Mouse (Mus musculus) midbrain, embryonic 12.5 days (tissue): Measurements from ENCODE around the gene Baz2b. TPM values are rescaled to one million over a fixed set of nuclear protein-coding genes. Genes with fewer than 3 reads are reported as not detected.

Experiments
- ATAC-seq: fragments of 200-750 bp; cut with Nextera tagmentation; 2 replicates; pipeline ENCODE4 v1.8.0; 2017; ENCODE audit warnings: low read depth, moderate TSS enrichment, moderate library complexity; ENCODE audit not compliant: low FRiP score
- H3K27ac ChIP-seq: fragments of 300-500 bp; sonication (generic); replicated peaks from 2 replicates; pipeline ENCODE4 v1.5.1; 2016; ENCODE audit warnings: mild to moderate bottlenecking
- H3K27me3 ChIP-seq: fragments of 300-500 bp; sonication (generic); 2 replicates; pipeline ENCODE4 v1.6.1; 2016; ENCODE audit warnings: mild to moderate bottlenecking
- H3K36me3 ChIP-seq: fragments of 300-500 bp; sonication (generic); 2 replicates; pipeline ENCODE4 v1.6.1; 2016
- H3K4me1 ChIP-seq: fragments of 300-500 bp; sonication (generic); 2 replicates; pipeline ENCODE4 v1.6.1; 2016
- H3K4me2 ChIP-seq: fragments of 300-500 bp; sonication (generic); replicated peaks from 2 replicates; pipeline ENCODE4 v1.6.1; 2016; ENCODE audit warnings: mild to moderate bottlenecking, moderate library complexity
- H3K4me3 ChIP-seq: fragments of 300-500 bp; sonication (generic); 2 replicates; pipeline ENCODE4 v1.5.1; 2016; ENCODE audit warnings: mild to moderate bottlenecking
- H3K9ac ChIP-seq: fragments of 300-500 bp; sonication (generic); replicated peaks from 2 replicates; pipeline ENCODE4 v1.6.1; 2016; ENCODE audit warnings: mild to moderate bottlenecking, moderate library complexity
- H3K9me3 ChIP-seq: fragments of 300-500 bp; sonication (generic); 2 replicates; pipeline ENCODE4 v1.6.1; 2016; ENCODE audit warnings: mild to moderate bottlenecking
- WGBS: fragments of 180-500 bp; shearing (Covaris S2); methylation state at CpG from one replicate; pipeline ENCODE4 v1.1.7; 2016; 5-methylcytosine and 5-hydroxymethylcytosine counted together
- polyA plus RNA-seq: library from polyadenylated mRNA; unstranded; fragments of >200 nt; fragmentation: Nextera tagmentation; extraction: Ambion mirVana; gene quantifications from 2 replicates; pipeline ENCODE4 v1.2.1, GENCODE M21; 2016

Baz2b gene
- polyA plus RNA-seq, 1 experiment from 2014 or later, result 86.9 TPM

DNA sequence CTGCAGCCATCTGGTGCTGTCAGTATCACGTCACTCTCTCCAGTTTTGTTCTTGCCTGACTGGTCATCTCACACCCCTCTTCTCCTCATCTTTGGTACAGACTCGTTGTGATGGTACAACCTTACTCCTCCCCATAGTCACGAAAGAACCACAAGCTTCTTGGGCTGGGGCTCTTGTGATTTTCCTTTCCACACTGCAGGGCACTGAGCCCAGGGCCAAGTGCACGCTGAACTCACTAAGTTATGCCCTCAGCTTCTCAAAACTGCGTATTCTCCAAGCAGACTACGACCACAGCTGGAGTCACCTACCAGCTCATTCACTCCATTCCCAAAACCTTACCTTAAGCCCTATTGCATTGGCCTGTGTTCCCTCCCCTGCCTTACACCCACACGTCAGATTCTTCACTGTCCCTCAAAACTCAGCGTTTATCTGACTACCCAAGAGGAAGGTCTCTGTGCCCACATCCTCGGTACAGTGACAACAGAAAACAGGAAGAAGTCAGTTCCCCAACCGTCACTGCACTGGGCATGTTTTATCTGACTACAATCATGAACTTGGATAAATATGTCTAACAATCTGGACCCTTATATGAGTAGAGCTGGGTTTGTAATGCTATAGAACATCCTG lies 190.7 kb downstream of the Baz2b start:
- H3K4me1 ChIP-seq, result 0 out of 2 replicates have a peak, but pooled peaks cover 2% of the 10 kb centered on the region
- H3K36me3 ChIP-seq, result no peaks in the 10 kb centered on the region
- no peak overlapping the region for H3K27ac ChIP-seq
- 91% methylated on average over 10 of the region's 10 CpGs for WGBS
- no peak for ATAC-seq
- H3K27me3 ChIP-seq, result no peaks in the 10 kb centered on the region
- H3K9me3 ChIP-seq, result no peaks in the 10 kb centered on the region
- no peak overlapping the region for H3K9ac ChIP-seq
- no peak overlapping the region for H3K4me3 ChIP-seq
- H3K4me2 ChIP-seq, result no peak overlapping the region

- Histone ChIP-seq H3K27me3 (no peaks in the 10 kb centered on the region), H3K27ac (no peak overlapping the region), H3K4me1 (no peaks in the 10 kb centered on the region), H3K9ac (no peak overlapping the region), H3K4me2 (no peak overlapping the region), H3K4me3 (no peak overlapping the region), H3K36me3 (no peaks in the 10 kb centered on the region), H3K9me3 (no peaks in the 10 kb centered on the region)
- WGBS, result 92% methylated on average over 3 of the region's 3 CpGs
- no peak for ATAC-seq
These were observed 198.1 kb downstream of the Baz2b start for GRCm38 (mm10) chr2:60011526-60011925.

DNA sequence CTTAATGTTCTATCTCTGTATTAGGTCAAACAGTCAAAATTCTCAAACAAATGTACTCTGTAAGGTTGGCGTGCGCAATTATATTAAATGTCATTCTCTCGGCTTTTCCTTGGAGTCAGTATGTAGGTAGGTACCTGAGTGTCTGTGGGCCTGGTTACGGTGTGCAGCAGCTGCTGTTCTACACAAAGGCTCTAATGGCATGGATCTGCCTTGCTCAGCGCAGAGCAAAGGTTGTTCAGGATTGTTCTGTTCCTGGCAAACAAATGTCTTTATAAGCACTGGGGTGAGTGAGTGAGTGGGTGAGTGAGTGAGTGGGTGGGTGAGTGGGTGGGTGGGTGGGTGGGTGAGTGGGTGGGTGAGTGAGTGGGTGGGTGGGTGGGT lies 206.0 kb downstream of the Baz2b start:
- peaks cover 19% of the 10 kb centered on the region; the same call in 1 of the 2 replicates for H3K36me3 ChIP-seq
- H3K4me2 ChIP-seq, result no peak overlapping the region
- H3K9ac ChIP-seq, result no peak overlapping the region
- H3K27me3 ChIP-seq, result no peaks in the 10 kb centered on the region
- WGBS, result 96% methylated on average over 5 of the region's 5 CpGs
- H3K4me1 ChIP-seq, result no peaks in the 10 kb centered on the region
- no peak overlapping the region for H3K4me3 ChIP-seq
- ATAC-seq, result no peak
- no peaks in the 10 kb centered on the region for H3K9me3 ChIP-seq
- no peak overlapping the region for H3K27ac ChIP-seq

DNA sequence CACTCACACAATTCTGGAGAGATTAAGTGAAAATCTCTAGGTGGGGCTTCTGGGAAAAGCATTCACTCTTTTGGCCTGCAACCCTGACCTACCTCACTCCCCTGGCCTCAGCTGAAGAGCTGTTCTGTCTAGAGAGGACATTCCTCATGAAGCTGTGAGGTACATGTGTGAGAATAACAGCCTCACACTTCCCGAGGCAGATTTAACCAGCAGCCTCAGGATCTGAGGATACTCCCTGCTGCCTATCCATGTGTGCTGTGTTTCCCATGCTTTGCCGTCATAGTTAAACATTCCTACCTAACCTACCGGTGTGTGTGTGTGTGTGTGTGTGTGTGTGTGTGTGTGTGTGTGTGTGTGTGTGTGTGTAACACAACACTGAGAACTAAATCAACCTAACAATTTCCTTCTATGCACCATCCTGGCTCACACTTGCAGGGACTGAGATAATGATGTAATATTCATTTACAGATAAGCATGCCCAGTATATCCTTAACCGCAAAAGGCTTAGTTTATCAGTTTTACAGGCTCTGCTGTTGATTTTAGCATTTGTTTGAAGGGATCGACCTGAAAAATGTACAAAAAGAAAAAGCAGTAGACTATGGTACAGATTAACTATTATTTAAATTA lies 206.5 kb downstream of the Baz2b start:
- Histone ChIP-seq H3K4me1 (no peaks in the 10 kb centered on the region), H3K36me3 (peaks cover 19% of the 10 kb centered on the region; the same call in 1 of the 2 replicates), H3K27ac (no peak overlapping the region), H3K27me3 (no peaks in the 10 kb centered on the region), H3K4me3 (no peak overlapping the region), H3K9ac (no peak overlapping the region), H3K4me2 (no peak overlapping the region), H3K9me3 (no peaks in the 10 kb centered on the region)
- WGBS, result 89% methylated on average over 4 of the region's 5 CpGs
- ATAC-seq, result no peak

DNA sequence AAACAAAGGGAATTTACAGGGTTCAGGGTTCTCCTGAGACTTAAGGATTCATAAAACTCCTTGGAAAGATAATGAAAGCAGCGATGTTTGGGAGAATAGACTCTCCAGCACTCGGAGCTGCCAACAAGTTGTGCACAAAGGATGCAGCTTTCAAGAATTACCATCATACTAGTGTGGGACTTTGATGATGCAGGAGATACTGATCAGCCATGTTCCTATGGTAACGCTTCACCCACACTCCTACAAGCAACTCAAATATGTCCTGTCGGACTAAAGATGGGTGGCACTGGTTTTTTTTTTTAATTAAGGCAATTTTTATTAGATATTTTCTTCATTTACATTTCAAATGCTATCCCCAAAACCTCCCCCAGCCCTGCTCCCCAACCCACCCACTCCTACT lies 209.4 kb downstream of the Baz2b start:
- no peak for ATAC-seq
- no peak overlapping the region for H3K4me3 ChIP-seq
- H3K9ac ChIP-seq, result no peak overlapping the region
- no peak overlapping the region for H3K4me2 ChIP-seq
- WGBS, result 91% methylated on average over 4 of the region's 4 CpGs
- no peak overlapping the region for H3K27ac ChIP-seq
- peaks cover 16% of the 10 kb centered on the region; the same call in 1 of the 2 replicates for H3K36me3 ChIP-seq
- H3K9me3 ChIP-seq, result no peaks in the 10 kb centered on the region
- no peaks in the 10 kb centered on the region for H3K27me3 ChIP-seq
- no peaks in the 10 kb centered on the region for H3K4me1 ChIP-seq

- Histone ChIP-seq H3K4me2 (no peak overlapping the region), H3K4me3 (no peak overlapping the region), H3K36me3 (0 out of 2 replicates have a peak, but pooled peaks cover 3% of the 10 kb centered on the region), H3K27ac (no peak overlapping the region), H3K9ac (no peak overlapping the region), H3K27me3 (no peaks in the 10 kb centered on the region), H3K4me1 (0 out of 2 replicates have a peak, but pooled peaks cover under 1% of the 10 kb centered on the region), H3K9me3 (no peaks in the 10 kb centered on the region)
- WGBS, result 85% methylated on average over 7 of the region's 8 CpGs
- no peak for ATAC-seq
These were observed 212.0 kb downstream of the Baz2b start for GRCm38 (mm10) chr2:59997479-59998228.

DNA sequence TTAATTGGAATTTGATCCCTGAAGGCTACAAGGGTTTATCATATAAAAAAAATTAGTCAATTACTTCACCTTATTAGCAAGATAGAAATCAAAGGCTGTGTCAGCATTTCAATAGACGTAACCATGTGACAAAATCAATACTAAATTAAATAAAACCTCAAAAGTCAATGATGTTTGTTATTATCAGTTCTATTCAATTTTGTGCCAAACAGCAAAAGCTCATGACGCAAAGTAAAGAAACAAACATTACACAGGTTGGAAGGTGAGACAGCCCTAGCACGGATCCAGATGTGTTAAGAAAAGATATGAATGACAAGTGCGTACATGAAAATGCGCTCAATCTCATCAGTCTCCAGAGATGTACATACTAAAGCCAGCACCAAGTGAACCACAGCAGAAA lies 212.7 kb downstream of the Baz2b start:
- H3K4me1 ChIP-seq, result 0 out of 2 replicates have a peak, but pooled peaks cover 5% of the 10 kb centered on the region
- 87% methylated on average over 5 of the region's 5 CpGs for WGBS
- peaks cover 5% of the 10 kb centered on the region; the same call in 1 of the 2 replicates for H3K36me3 ChIP-seq
- H3K9ac ChIP-seq, result no peak overlapping the region
- ATAC-seq, result no peak
- no peak overlapping the region for H3K27ac ChIP-seq
- H3K4me2 ChIP-seq, result no peak overlapping the region
- H3K4me3 ChIP-seq, result no peak overlapping the region
- no peaks in the 10 kb centered on the region for H3K27me3 ChIP-seq
- H3K9me3 ChIP-seq, result no peaks in the 10 kb centered on the region

DNA sequence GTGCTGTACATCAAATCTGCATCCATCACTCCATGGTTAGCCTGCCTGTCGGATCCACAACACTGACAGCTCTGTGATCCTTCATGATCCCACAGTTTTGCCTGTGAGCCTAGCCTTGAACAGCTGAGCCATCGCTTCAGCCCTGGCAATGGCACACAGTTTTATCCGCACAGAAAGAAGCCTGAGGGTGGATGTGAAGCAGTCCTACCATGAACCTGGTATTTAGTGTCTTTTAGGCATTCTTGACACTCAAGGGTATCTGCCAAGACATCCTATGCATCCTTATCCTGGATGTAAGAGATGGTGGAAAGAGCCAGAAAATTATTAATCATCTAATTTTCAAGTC lies 216.5 kb downstream of the Baz2b start:
- no peaks in the 10 kb centered on the region for H3K9me3 ChIP-seq
- no peak overlapping the region for H3K4me2 ChIP-seq
- peaks cover 12% of the 10 kb centered on the region; the same call in 1 of the 2 replicates for H3K4me1 ChIP-seq
- H3K27me3 ChIP-seq, result no peaks in the 10 kb centered on the region
- no peak overlapping the region for H3K9ac ChIP-seq
- no peak overlapping the region for H3K27ac ChIP-seq
- WGBS, result 75% methylated on average over 3 of the region's 3 CpGs
- peaks cover 5% of the 10 kb centered on the region; the same call in 1 of the 2 replicates for H3K36me3 ChIP-seq
- no peak for ATAC-seq
- H3K4me3 ChIP-seq, result no peak overlapping the region

- H3K36me3 ChIP-seq, result peaks cover 5% of the 10 kb centered on the region; the same call in 1 of the 2 replicates
- no peak overlapping the region for H3K4me2 ChIP-seq
- H3K9ac ChIP-seq, result no peak overlapping the region
- 69% methylated on average over 10 of the region's 10 CpGs for WGBS
- no peaks in the 10 kb centered on the region for H3K27me3 ChIP-seq
- peaks cover 12% of the 10 kb centered on the region; the same call in 1 of the 2 replicates for H3K4me1 ChIP-seq
- ATAC-seq, result no peak
- no peak overlapping the region for H3K27ac ChIP-seq
- no peaks in the 10 kb centered on the region for H3K9me3 ChIP-seq
- H3K4me3 ChIP-seq, result no peak overlapping the region
These were observed 217.0 kb downstream of the Baz2b start for GRCm38 (mm10) chr2:59992488-59993189.

DNA sequence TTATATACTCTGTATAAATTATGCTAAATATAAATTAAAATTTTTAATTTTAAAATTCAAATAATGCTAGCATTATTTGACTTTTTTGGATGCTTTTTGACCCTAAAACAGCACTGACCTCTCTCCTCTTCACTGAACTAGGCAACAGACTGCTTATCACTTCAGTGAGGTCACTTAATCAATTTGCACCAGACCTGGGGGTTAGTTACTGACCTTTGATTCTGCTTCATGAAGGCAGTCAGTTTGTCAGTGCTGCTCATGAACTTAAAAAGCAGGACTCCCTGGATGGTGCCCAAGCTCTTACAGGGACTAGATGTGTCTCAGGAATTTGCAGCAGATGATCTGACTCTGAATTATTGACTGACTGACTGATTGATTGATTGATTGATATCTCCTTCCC lies 217.9 kb downstream of the Baz2b start:
- Histone ChIP-seq H3K9me3 (no peaks in the 10 kb centered on the region), H3K4me2 (no peak overlapping the region), H3K27me3 (no peaks in the 10 kb centered on the region), H3K36me3 (peaks cover 5% of the 10 kb centered on the region; the same call in 1 of the 2 replicates), H3K4me1 (peaks cover 12% of the 10 kb centered on the region; the same call in 1 of the 2 replicates), H3K4me3 (no peak overlapping the region), H3K27ac (no peak overlapping the region), H3K9ac (no peak overlapping the region)
- no peak for ATAC-seq

- Histone ChIP-seq H3K36me3 (peaks cover 3% of the 10 kb centered on the region; the same call in 1 of the 2 replicates), H3K4me1 (peaks cover 10% of the 10 kb centered on the region; the same call in 1 of the 2 replicates), H3K27ac (no peak overlapping the region), H3K9me3 (no peaks in the 10 kb centered on the region), H3K4me3 (no peak overlapping the region), H3K4me2 (no peak overlapping the region), H3K9ac (no peak overlapping the region), H3K27me3 (no peaks in the 10 kb centered on the region)
- 71% methylated on average over 6 of the region's 6 CpGs for WGBS
- ATAC-seq, result no peak
These were observed 222.1 kb downstream of the Baz2b start for GRCm38 (mm10) chr2:59987521-59987920.
